Mouse (Mus musculus) retina, postnatal 1 day (tissue): ENCODE measurements around the gene Mfsd4a.

Experiments
- DNase-seq: peaks from one replicate; pipeline ENCODE4 v3.0.0-alpha.2; 2012

The Mfsd4a gene

GRCm38 (mm10) chr1:132014800-132015199, 53.1 kb downstream of the Mfsd4a start:
- DNase-seq = no peak

GRCm38 (mm10) chr1:132012861-132013260, 55.0 kb downstream of the Mfsd4a start:
- no peak for DNase-seq

GRCm38 (mm10) chr1:132011785-132012184, 56.1 kb downstream of the Mfsd4a start:
- DNase-seq = no peak

GRCm38 (mm10) chr1:132010632-132011501, 57.0 kb downstream of the Mfsd4a start:
- DNase-seq = no peak

GRCm38 (mm10) chr1:132008881-132009644, 58.8 kb downstream of the Mfsd4a start:
- no peak for DNase-seq

GRCm38 (mm10) chr1:132007828-132008827, 59.7 kb downstream of the Mfsd4a start:
- peak; percentile 89 for DNase-seq

GRCm38 (mm10) chr1:132007282-132007815, 60.5 kb downstream of the Mfsd4a start, which contains the start of gene Elk4:
Elk4 (plus strand) TSS chr1:132007607.
- peak; percentile 94 for DNase-seq

GRCm38 (mm10) chr1:132006721-132007120, 61.1 kb downstream of the Mfsd4a start:
- DNase-seq = no peak

- no peak for DNase-seq
Observed at GRCm38 (mm10) chr1:132006046-132006445, 61.8 kb downstream of the Mfsd4a start.

GRCm38 (mm10) chr1:132005466-132005865, 62.4 kb downstream of the Mfsd4a start:
- no peak for DNase-seq

GRCm38 (mm10) chr1:132004574-132005180, 63.2 kb downstream of the Mfsd4a start:
- no peak for DNase-seq

GRCm38 (mm10) chr1:132003817-132004216, 64.0 kb downstream of the Mfsd4a start:
- DNase-seq = no peak

GRCm38 (mm10) chr1:132003111-132003510, 64.8 kb downstream of the Mfsd4a start:
- no peak for DNase-seq

- no peak for DNase-seq
Observed at GRCm38 (mm10) chr1:132001880-132002330, 66.0 kb downstream of the Mfsd4a start.

GRCm38 (mm10) chr1:132000506-132000905, 67.4 kb downstream of the Mfsd4a start:
- no peak for DNase-seq

- DNase-seq = peak; percentile 66
Observed at GRCm38 (mm10) chr1:131995062-131995461, 72.8 kb downstream of the Mfsd4a start.

- DNase-seq = no peak
Observed at GRCm38 (mm10) chr1:131993169-131994040, 74.5 kb downstream of the Mfsd4a start.

- DNase-seq = no peak
Observed at GRCm38 (mm10) chr1:131992561-131993001, 75.3 kb downstream of the Mfsd4a start.

- DNase-seq = no peak
Observed at GRCm38 (mm10) chr1:131990083-131990760, 77.6 kb downstream of the Mfsd4a start.

- DNase-seq = no peak
Observed at GRCm38 (mm10) chr1:131989476-131989875, 78.4 kb downstream of the Mfsd4a start.
